Mouse (Mus musculus): ENCODE results near the gene Hist2h2aa1. TPM values are rescaled to one million over a fixed set of nuclear protein-coding genes. Genes with fewer than 3 reads are reported as not detected.

Hist2h2aa1 gene
- polyA plus RNA-seq (2012; fragmentation: generic; extraction: Trizol): under 1 TPM in 1 of 2 experiments, not detected in 1; 0.22 TPM

DNA sequence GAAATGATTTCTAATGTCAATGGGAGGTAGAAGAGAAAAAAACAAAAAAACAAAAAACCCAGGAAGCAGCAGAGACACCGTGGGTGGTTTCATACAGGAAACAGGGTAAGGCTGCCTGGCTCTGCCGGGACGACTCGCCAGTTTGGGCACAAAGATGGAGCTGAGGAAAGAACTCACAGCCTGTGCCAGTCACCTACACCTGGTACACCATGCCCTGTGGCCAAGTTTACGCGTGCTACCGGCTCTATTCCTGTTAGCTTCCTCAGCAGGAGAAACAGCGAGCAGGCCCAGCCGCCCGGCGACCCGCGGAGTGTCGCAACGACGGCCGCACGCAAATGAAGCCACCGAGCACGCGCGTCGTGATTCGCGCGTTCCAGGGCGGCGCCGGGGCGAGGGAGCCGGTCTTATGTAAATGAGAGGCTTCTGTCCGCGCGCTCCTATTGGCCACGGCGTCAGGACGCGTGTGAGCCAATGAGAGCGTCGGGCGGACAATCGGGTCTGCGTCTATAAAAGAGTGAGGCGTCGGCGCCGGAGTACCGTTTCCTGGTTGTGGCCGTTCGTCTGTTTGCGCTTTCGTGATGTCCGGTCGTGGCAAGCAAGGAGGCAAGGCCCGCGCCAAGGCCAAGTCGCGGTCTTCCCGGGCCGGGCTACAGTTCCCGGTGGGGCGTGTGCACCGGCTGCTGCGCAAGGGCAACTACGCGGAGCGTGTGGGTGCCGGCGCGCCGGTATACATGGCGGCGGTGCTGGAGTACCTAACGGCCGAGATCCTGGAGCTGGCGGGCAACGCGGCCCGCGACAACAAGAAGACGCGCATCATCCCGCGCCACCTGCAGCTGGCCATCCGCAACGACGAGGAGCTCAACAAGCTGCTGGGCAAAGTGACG is at the start of gene Hist2h2aa1:
Hist2h2aa1 (plus strand) TSS at position 495 of the 884 bp plus-strand sequence.

GRCm38 (mm10) chr3:96219661-96220130 is 25.6 kb upstream of the Hist2h2aa1 start, which contains the start of the genes Bola1 and Hist2h2ab:
Gene Bola1 (minus strand): TSS chr3:96219709.
Gene Hist2h2ab (plus strand): TSS chr3:96219865.

DNA sequence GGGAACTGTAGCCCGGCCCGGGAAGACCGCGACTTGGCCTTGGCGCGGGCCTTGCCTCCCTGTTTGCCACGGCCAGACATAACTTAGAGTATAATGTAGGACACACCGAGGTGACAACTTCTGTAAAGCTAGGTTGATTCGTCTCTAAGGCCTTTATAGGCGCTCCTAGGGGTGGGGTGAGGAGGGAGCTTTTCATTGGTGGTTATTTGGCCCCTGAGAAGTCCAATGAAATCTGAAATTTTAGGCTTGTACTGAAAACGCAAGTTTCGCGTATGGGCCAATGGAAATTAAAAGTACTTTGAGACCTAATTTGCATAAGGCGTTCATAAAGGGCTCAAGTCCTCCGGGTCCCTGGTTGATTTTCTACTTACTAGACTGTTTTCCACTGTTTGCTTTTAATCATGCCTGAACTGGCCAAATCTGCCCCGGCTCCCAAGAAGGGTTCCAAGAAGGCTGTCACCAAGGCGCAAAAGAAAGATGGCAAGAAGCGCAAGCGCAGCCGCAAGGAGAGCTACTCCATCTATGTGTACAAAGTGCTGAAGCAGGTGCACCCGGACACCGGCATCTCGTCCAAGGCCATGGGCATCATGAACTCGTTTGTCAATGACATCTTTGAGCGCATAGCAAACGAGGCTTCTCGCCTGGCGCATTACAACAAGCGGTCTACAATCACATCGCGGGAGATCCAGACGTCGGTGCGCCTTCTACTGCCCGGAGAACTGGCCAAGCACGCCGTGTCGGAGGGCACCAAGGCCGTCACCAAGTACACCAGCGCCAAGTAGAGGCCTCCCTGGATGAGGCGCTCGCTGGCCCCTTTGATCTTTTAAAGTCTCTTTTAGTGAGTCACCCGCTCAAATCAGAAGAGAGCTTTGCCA is 24.3 kb upstream of the Hist2h2aa1 start, which contains the start of the genes Hist2h2ac and Hist2h2be:
Hist2h2ac (minus strand) TSS at position 116 of the 875 bp plus-strand sequence.
Hist2h2be (plus strand) TSS at position 355 of the 875 bp plus-strand sequence.

DNA sequence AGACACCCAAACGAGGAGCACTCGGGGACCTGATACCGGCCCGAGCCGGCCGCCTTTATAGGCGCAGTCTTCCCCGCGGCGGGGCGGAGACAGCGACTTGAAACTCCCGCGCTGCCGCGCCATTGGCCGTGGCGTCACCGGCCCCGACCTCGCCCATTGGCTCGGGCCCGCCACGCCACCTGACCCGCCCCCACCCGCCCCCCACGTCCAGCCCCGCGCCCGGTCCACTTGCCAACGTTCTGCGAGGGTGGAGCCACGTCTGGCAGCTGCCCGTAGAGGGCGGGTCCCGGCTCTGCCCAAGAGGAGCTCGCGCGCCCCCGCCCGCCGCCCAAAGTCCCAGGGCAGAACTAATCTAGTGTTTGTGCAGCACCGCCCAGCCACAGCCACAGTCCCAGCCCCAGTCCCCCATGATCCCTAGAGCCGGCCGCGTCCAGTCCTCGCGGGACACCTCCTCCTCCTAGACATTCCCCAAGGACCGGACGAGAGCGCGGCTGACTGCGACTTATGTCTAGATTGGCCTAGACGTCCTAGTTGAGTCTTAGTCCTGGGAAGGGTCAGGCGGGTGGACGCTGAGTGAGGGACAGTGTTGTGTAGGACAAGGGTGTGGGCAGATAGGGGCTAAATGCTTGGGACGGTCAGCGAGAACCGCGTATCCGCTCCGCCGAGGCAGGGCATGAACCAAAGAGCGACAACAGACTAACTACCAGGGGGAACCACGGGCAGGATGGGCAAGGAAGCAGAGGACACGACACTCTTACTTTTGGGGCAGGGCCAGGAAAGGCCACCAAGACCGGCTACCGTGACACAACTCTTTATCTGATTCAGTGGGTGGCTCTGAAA is 6.1 kb upstream of the Hist2h2aa1 start, which contains the start of gene Hist2h3c2:
Hist2h3c2 (minus strand) TSS at position 174 of the 840 bp plus-strand sequence.

DNA sequence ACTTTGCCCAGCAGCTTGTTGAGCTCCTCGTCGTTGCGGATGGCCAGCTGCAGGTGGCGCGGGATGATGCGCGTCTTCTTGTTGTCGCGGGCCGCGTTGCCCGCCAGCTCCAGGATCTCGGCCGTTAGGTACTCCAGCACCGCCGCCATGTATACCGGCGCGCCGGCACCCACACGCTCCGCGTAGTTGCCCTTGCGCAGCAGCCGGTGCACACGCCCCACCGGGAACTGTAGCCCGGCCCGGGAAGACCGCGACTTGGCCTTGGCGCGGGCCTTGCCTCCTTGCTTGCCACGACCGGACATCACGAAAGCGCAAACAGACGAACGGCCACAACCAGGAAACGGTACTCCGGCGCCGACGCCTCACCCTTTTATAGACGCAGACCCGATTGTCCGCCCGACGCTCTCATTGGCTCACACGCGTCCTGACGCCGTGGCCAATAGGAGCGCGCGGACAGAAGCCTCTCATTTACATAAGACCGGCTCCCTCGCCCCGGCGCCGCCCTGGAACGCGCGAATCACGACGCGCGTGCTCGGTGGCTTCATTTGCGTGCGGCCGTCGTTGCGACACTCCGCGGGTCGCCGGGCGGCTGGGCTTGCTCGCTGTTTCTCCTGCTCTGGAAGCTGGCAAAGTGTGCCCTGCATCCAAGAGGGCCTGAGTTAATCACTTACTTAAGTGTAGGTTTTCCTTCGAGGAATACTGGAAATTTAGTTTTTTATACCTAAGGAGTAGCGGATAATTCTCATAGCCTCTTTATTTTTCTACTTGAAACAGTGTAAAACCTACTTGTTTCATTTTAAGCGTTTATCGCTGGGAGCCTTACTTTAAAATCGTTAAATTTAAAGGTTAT is 5.1 kb upstream of the Hist2h2aa1 start, which contains the start of gene Hist2h2aa2:
Hist2h2aa2 (minus strand) TSS at position 328 of the 850 bp plus-strand sequence.

GRCm38 (mm10) chr3:96246427-96246856 is 1.1 kb downstream of the Hist2h2aa1 start, which contains the start of gene Hist2h3c1:
Gene Hist2h3c1 (plus strand): TSS chr3:96246685.

GRCm38 (mm10) chr3:96262979-96263550 is 17.8 kb downstream of the Hist2h2aa1 start, which contains the start of gene Hist2h4:
Gene Hist2h4 (minus strand): TSS chr3:96263311.

GRCm38 (mm10) chr3:96268051-96268775 is 22.9 kb downstream of the Hist2h2aa1 start, which contains the start of gene Hist2h3b:
Gene Hist2h3b (plus strand): TSS chr3:96268654.

DNA sequence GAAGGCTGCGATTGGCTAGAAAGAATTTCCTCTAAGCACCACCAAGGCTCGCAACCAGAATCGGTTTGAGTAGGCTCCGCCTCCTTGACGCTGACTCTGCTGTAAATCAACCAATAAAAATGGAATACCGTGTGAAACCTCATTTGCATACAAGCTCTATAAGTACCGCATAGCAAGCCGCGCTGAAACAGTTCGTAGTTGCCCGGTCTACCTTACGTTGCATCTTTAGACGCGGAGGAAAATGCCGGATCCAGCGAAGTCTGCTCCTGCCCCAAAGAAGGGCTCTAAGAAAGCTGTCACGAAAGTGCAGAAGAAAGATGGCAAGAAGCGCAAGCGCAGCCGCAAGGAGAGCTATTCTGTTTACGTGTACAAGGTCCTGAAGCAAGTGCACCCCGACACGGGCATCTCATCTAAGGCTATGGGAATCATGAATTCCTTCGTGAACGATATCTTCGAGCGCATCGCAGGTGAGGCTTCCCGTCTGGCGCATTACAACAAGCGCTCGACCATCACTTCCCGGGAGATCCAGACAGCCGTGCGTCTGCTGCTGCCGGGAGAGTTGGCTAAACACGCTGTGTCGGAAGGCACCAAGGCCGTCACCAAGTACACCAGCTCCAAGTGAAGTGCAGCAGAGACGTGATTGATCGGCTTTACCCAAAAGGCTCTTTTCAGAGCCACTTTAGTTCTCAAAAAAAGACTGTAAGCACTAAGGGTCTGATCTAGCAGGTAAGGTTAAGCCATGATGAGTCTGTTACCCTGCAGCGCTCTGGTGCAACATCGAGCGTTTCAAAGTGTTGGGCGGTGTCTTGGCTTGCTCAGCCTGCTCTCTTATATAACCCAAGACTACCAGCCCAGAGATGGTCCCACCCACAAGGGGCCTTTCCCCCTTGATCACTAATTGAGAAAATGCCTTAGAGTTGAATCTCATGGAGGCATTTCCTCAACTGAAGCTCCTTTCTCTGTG is 24.5 kb downstream of the Hist2h2aa1 start, which contains the start of gene Hist2h2bb:
Hist2h2bb (plus strand) TSS at position 242 of the 964 bp plus-strand sequence.

GRCm38 (mm10) chr3:96293787-96294186 is 48.5 kb downstream of the Hist2h2aa1 start, which contains the start of gene Fcgr1:
Gene Fcgr1 (minus strand): TSS chr3:96293969.

Other genes starting within 250 kb of the Hist2h2aa1 start
- 10 to 100 TPM; 25.2 to 44.5 TPM for gene Plekho1, start 249.5 kb upstream of the Hist2h2aa1 start, polyA plus RNA-seq (2012; fragmentation: generic; extraction: Trizol)
- gene Vps45, start 187.0 kb upstream of the Hist2h2aa1 start, polyA plus RNA-seq (2012; fragmentation: generic; extraction: Trizol): 10 to 100 TPM in 1 of 2 experiments, 1 to 10 TPM in 1; 7.1 to 20.4 TPM
- gene Otud7b, start 141.0 kb upstream of the Hist2h2aa1 start, polyA plus RNA-seq (2012; fragmentation: generic; extraction: Trizol): 10 to 100 TPM in 1 of 2 experiments, 1 to 10 TPM in 1; 1.8 to 10.6 TPM
- 10 to 100 TPM; 21.0 to 25.2 TPM for gene Mtmr11, start 83.5 kb upstream of the Hist2h2aa1 start, polyA plus RNA-seq (2012; fragmentation: generic; extraction: Trizol)
- gene Sf3b4, start 73.2 kb upstream of the Hist2h2aa1 start, polyA plus RNA-seq (2012; fragmentation: generic; extraction: Trizol): 100 to 1,000 TPM in 1 of 2 experiments, 10 to 100 TPM in 1; 82.8 to 105 TPM
- gene Sv2a, start 64.3 kb upstream of the Hist2h2aa1 start, polyA plus RNA-seq (2012; fragmentation: generic; extraction: Trizol): 1 to 10 TPM in 1 of 2 experiments, under 1 TPM in 1; 0.49 to 1.7 TPM
- gene Bola1, start 25.8 kb upstream of the Hist2h2aa1 start, polyA plus RNA-seq (2012; fragmentation: generic; extraction: Trizol): 10 to 100 TPM; 87.3 to 88.9 TPM
- gene Hist2h2ab, start 25.6 kb upstream of the Hist2h2aa1 start, polyA plus RNA-seq (2012; fragmentation: generic; extraction: Trizol): under 1 TPM; 0.43 to 0.59 TPM
- 1 to 10 TPM; 2.5 to 5.6 TPM for gene Hist2h2ac, start 24.6 kb upstream of the Hist2h2aa1 start, polyA plus RNA-seq (2012; fragmentation: generic; extraction: Trizol)
- 1 to 10 TPM in 1 of 2 experiments, under 1 TPM in 1; 0.23 to 1.7 TPM for gene Hist2h2be, start 24.4 kb upstream of the Hist2h2aa1 start, polyA plus RNA-seq (2012; fragmentation: generic; extraction: Trizol)
- 10 to 100 TPM in 1 of 2 experiments, 1 to 10 TPM in 1; 5.7 to 15.8 TPM for gene Hist2h3c2, start 6.4 kb upstream of the Hist2h2aa1 start, polyA plus RNA-seq (2012; fragmentation: generic; extraction: Trizol)
- gene Hist2h2aa2, start 5.2 kb upstream of the Hist2h2aa1 start, polyA plus RNA-seq (2012; fragmentation: generic; extraction: Trizol): 100 to 1,000 TPM in 1 of 2 experiments, 10 to 100 TPM in 1; 42.0 to 222 TPM
- not detected for gene Hist2h3c1, start 1.2 kb downstream of the Hist2h2aa1 start, polyA plus RNA-seq (2012; fragmentation: generic; extraction: Trizol)
- gene Hist2h4, start 17.8 kb downstream of the Hist2h2aa1 start, polyA plus RNA-seq (2012; fragmentation: generic; extraction: Trizol): 1 to 10 TPM in 1 of 2 experiments, under 1 TPM in 1; 0.79 to 1.4 TPM
- gene Hist2h3b, start 23.2 kb downstream of the Hist2h2aa1 start, polyA plus RNA-seq (2012; fragmentation: generic; extraction: Trizol): 10 to 100 TPM in 1 of 2 experiments, 1 to 10 TPM in 1; 4.2 to 21.2 TPM
- gene Hist2h2bb, start 24.3 kb downstream of the Hist2h2aa1 start, polyA plus RNA-seq (2012; fragmentation: generic; extraction: Trizol): 10 to 100 TPM in 1 of 2 experiments, 1 to 10 TPM in 1; 5.7 to 13.1 TPM
- gene Fcgr1, start 48.5 kb downstream of the Hist2h2aa1 start, polyA plus RNA-seq (2012; fragmentation: generic; extraction: Trizol): under 1 TPM in 1 of 2 experiments, not detected in 1; 0.34 TPM
- gene BC107364, start 206.8 kb downstream of the Hist2h2aa1 start, polyA plus RNA-seq (2012; fragmentation: generic; extraction: Trizol): not detected

Measured in C3H10T1/2 (cell line).